Mouse (Mus musculus): ENCODE data around the gene Ptgr2. TPM values are rescaled to one million over a fixed set of nuclear protein-coding genes. Genes with fewer than 3 reads are reported as not detected.

Ptgr2 gene
- total RNA-seq (2023) = 10 to 100 TPM; 18.9 to 25.4 TPM

GRCm38 (mm10) chr12:84284885-84285592, at the start of gene Ptgr2:
TSS of gene Ptgr2 (plus strand) at chr12:84285232.

GRCm38 (mm10) chr12:84316721-84317621, 31.9 kb downstream of the Ptgr2 start, which contains the start of gene Zfp410:
TSS of gene Zfp410 (plus strand) at chr12:84316852.

GRCm38 (mm10) chr12:84361555-84362489, 76.8 kb downstream of the Ptgr2 start, which contains the start of the genes Coq6 and Fam161b:
TSS of gene Coq6 (plus strand) at chr12:84361657.
TSS of gene Fam161b (minus strand) at chr12:84361833.

Other genes starting within 250 kb of the Ptgr2 start
- not detected for gene Acot4, start 246.9 kb upstream of the Ptgr2 start, total RNA-seq (2023)
- not detected for gene Gm49366, start 246.3 kb upstream of the Ptgr2 start, total RNA-seq (2023)
- gene Acot3, start 233.1 kb upstream of the Ptgr2 start, total RNA-seq (2023) = not detected
- not detected for gene Acot5, start 215.9 kb upstream of the Ptgr2 start, total RNA-seq (2023)
- gene Acot6, start 184.6 kb upstream of the Ptgr2 start, total RNA-seq (2023) = 1 to 10 TPM in 1 of 2 experiments, under 1 TPM in 1; 0.95 to 1.1 TPM
- gene Dnal1, start 170.9 kb upstream of the Ptgr2 start, total RNA-seq (2023) = 1 to 10 TPM in 1 of 2 experiments, under 1 TPM in 1; 0.46 to 1.5 TPM
- 10 to 100 TPM in 1 of 2 experiments, 1 to 10 TPM in 1; 9.5 to 12.0 TPM for gene Pnma1, start 136.7 kb upstream of the Ptgr2 start, total RNA-seq (2023)
- gene Elmsan1, start 66.4 kb upstream of the Ptgr2 start, total RNA-seq (2023) = 100 to 1,000 TPM; 170 to 178 TPM
- 10 to 100 TPM; 61.2 to 62.8 TPM for gene Zfp410, start 31.6 kb downstream of the Ptgr2 start, total RNA-seq (2023)
- gene Coq6, start 76.4 kb downstream of the Ptgr2 start, total RNA-seq (2023) = 10 to 100 TPM; 28.9 to 38.9 TPM
- 1 to 10 TPM; 1.7 TPM for gene Fam161b, start 76.6 kb downstream of the Ptgr2 start, total RNA-seq (2023)
- gene Entpd5, start 123.8 kb downstream of the Ptgr2 start, total RNA-seq (2023) = 10 to 100 TPM; 31.3 to 33.4 TPM
- 1 to 10 TPM; 1.3 to 1.8 TPM for gene Bbof1, start 123.8 kb downstream of the Ptgr2 start, total RNA-seq (2023)
- gene Rnf113a2, start 132.0 kb downstream of the Ptgr2 start, total RNA-seq (2023) = 10 to 100 TPM; 43.1 to 45.4 TPM
- gene Aldh6a1, start 165.8 kb downstream of the Ptgr2 start, total RNA-seq (2023) = 10 to 100 TPM; 10.7 to 12.1 TPM
- 10 to 100 TPM; 23.8 to 25.7 TPM for gene Lin52, start 166.2 kb downstream of the Ptgr2 start, total RNA-seq (2023)